Mouse (Mus musculus) testis, adult 2 months (tissue): ENCODE data around the gene Sorl1. TPM values are rescaled to one million over a fixed set of nuclear protein-coding genes. Genes with fewer than 3 reads are reported as not detected.

Experiments used
- H3K27ac ChIP-seq: fragments of 200-500 bp; 2 replicates; pipeline ENCODE4 v1.5.1; 2012; ENCODE audit warnings: low read depth, low read length; ENCODE audit not compliant: control insufficient read depth, insufficient read depth
- H3K27me3 ChIP-seq: fragments of 200-500 bp; 2 replicates; pipeline ENCODE4 v1.6.1; 2012; ENCODE audit warnings: mild to moderate bottlenecking, low read length, moderate library complexity; ENCODE audit not compliant: control insufficient read depth, insufficient read depth
- H3K36me3 ChIP-seq: fragments of 200-500 bp; 2 replicates; pipeline ENCODE4 v1.6.1; 2012; ENCODE audit warnings: mild to moderate bottlenecking, low read length; ENCODE audit not compliant: control insufficient read depth, insufficient read depth
- H3K4me1 ChIP-seq: fragments of 200-500 bp; 2 replicates; pipeline ENCODE4 v1.6.1; 2012; ENCODE audit warnings: low read length; ENCODE audit not compliant: control insufficient read depth, insufficient read depth
- H3K4me3 ChIP-seq: fragments of 200-500 bp; 2 replicates; pipeline ENCODE4 v1.5.1; 2012; ENCODE audit warnings: low read depth, mild to moderate bottlenecking, low read length, moderate library complexity, mixed read lengths; ENCODE audit not compliant: control insufficient read depth
- CTCF ChIP-seq: fragments of 200-500 bp; IDR thresholded peaks from 2 replicates; pipeline ENCODE4 v1.5.1; 2012; ENCODE audit warnings: low read depth, mild to moderate bottlenecking, inconsistent platforms, low read length, moderate library complexity; ENCODE audit not compliant: control insufficient read depth, insufficient read depth, insufficient replicate concordance
- POLR2A ChIP-seq: fragments of 200-500 bp; IDR thresholded peaks from 2 replicates; pipeline ENCODE4 v1.6.1; 2012; ENCODE audit warnings: low read depth, mild to moderate bottlenecking, inconsistent platforms, low read length, moderate library complexity; ENCODE audit not compliant: control insufficient read depth
- polyA plus RNA-seq: library from polyadenylated mRNA; depleted of rRNA; stranded (reverse); fragments of >200 nt; gene quantifications from 2 replicates; pipeline ENCODE4 v1.2.3, GENCODE M21; 2012

Gene Sorl1
- polyA plus RNA-seq, 1 experiment = 3.7 TPM

GRCm38 (mm10) chr9:41942970-41943635 is 181.0 kb downstream of the Sorl1 start:
- TF ChIP-seq POLR2A (no peak), CTCF (no peak)
- Histone ChIP-seq H3K4me1 (no peaks in the 10 kb centered on the region; the same call in 1 of the 2 replicates), H3K4me3 (no peak overlapping the region), H3K27me3 (no peaks in the 10 kb centered on the region), H3K36me3 (no peaks in the 10 kb centered on the region), H3K27ac (no peak overlapping the region)

GRCm38 (mm10) chr9:41940311-41940853 is 183.7 kb downstream of the Sorl1 start:
- TF ChIP-seq CTCF (no peak), POLR2A (no peak)
- Histone ChIP-seq H3K4me3 (no peak overlapping the region), H3K27me3 (no peaks in the 10 kb centered on the region), H3K36me3 (no peaks in the 10 kb centered on the region), H3K4me1 (peaks cover 7% of the 10 kb centered on the region), H3K27ac (no peak overlapping the region)

- Histone ChIP-seq H3K4me3 (no peak overlapping the region), H3K27me3 (no peaks in the 10 kb centered on the region), H3K4me1 (peaks cover 10% of the 10 kb centered on the region), H3K36me3 (no peaks in the 10 kb centered on the region), H3K27ac (no peak overlapping the region)
- TF ChIP-seq CTCF (no peak), POLR2A (no peak)
These were observed 185.6 kb downstream of the Sorl1 start for GRCm38 (mm10) chr9:41938449-41938848.

GRCm38 (mm10) chr9:41937967-41938348 is 186.1 kb downstream of the Sorl1 start:
- Histone ChIP-seq H3K27ac (no peak overlapping the region), H3K4me1 (peaks cover 10% of the 10 kb centered on the region), H3K36me3 (no peaks in the 10 kb centered on the region), H3K27me3 (no peaks in the 10 kb centered on the region), H3K4me3 (no peak overlapping the region)
- TF ChIP-seq CTCF (no peak), POLR2A (no peak)

GRCm38 (mm10) chr9:41937341-41937966 is 186.6 kb downstream of the Sorl1 start:
- Histone ChIP-seq H3K27me3 (no peaks in the 10 kb centered on the region), H3K4me1 (peaks cover 10% of the 10 kb centered on the region), H3K36me3 (no peaks in the 10 kb centered on the region), H3K4me3 (no peak overlapping the region), H3K27ac (no peak overlapping the region)
- TF ChIP-seq CTCF (no peak), POLR2A (no peak)

- Histone ChIP-seq H3K4me3 (no peak overlapping the region), H3K4me1 (peaks cover 10% of the 10 kb centered on the region), H3K27me3 (no peaks in the 10 kb centered on the region), H3K36me3 (no peaks in the 10 kb centered on the region), H3K27ac (no peak overlapping the region)
- TF ChIP-seq CTCF (no peak), POLR2A (no peak)
These were observed 187.5 kb downstream of the Sorl1 start for GRCm38 (mm10) chr9:41936598-41936997.

DNA sequence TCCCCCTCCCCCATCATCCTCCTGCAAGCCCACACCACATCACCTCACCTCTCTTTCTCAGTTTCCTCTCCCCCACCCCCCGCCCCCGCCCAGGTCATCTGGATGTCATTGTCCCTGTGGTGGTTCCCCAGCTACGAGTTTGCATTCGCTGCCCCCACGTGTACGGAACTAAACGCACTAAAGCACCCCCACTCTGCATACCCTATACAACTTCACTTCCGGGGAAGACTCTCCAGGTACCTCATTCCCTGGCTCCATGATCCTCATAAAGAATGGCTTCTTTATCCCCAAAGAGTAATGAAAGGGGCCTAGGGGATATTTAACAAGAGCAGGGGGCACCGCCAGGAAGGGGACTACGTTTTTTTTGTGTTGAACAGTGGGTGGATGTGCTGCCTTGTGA is 188.1 kb downstream of the Sorl1 start:
- Histone ChIP-seq H3K27me3 (no peaks in the 10 kb centered on the region), H3K27ac (no peak overlapping the region), H3K4me1 (peaks cover 10% of the 10 kb centered on the region), H3K4me3 (no peak overlapping the region; the same call in 1 of the 2 replicates), H3K36me3 (no peaks in the 10 kb centered on the region)
- no peak for TF ChIP-seq POLR2A
- TF ChIP-seq CTCF = no peak
